15 mouse cellular contexts compared by ENCODE assay signal in genomic region chr13:63247041-63247440, GRCm38 (mm10).
DNase-seq lines count a peak whose midpoint lies in the region; ATAC-seq and TF ChIP-seq lines count a peak whose summit lies in the region.
"Had no signal": no experiment of that assay in that cellular context is flagged by ENCODE, and none has a peak within 500 bp of the region (broad histone marks: within the 10 kb centered on the region; RNA-seq: fewer than 3 reads in every experiment).

No protein-coding gene starts in this region.

- no peak for DNase-seq in heart, embryonic 10.5 days (ENCODE audit: low spot score)
- no peak for DNase-seq in heart, adult 8-10 months (ENCODE audit: low spot score)
- no peak for DNase-seq in kidney, postnatal 14 days
- no peak for DNase-seq in CH12.LX (ENCODE audit: extremely low read depth)
- no peak for DNase-seq in thymus, postnatal 36 days
- no peak for DNase-seq in spleen, postnatal 10 days (ENCODE audit: low spot score in 2 of 2)
- DNase-seq: adrenal gland, postnatal 10 days; forebrain, postnatal 0 days; gastrocnemius, postnatal 25 days; liver; lung, postnatal 14 days; retina, postnatal 1 day had no signal

- no peaks in the 10 kb centered on the region for H3K27me3 ChIP-seq in heart, embryonic 10.5 days (ENCODE audit: insufficient read depth, poor library complexity, severe bottlenecking)
- no peaks in the 10 kb centered on the region for H3K27me3 ChIP-seq in kidney, embryonic 16.5 days (ENCODE audit: insufficient read depth, low read length)
- no peaks in the 10 kb centered on the region for H3K27me3 ChIP-seq in CH12.LX (replicated peaks)
- no peaks in the 10 kb centered on the region for H3K27me3 ChIP-seq in embryonic facial prominence, embryonic 15.5 days

- H3K4me3 ChIP-seq in heart, embryonic 10.5 days = no peak overlapping the region
- H3K4me3 ChIP-seq in kidney, embryonic 16.5 days (ENCODE audit: low read length) = no peak overlapping the region
- no peak overlapping the region for H3K4me3 ChIP-seq in CH12.LX (replicated peaks in 1 of 3; ENCODE audit: low read depth in 2 of 3, low read length in 2 of 3, poor library complexity in 1 of 3)
- peak overlapping the region; percentile 7; the same call in 1 of the 2 replicates for H3K4me3 ChIP-seq in embryonic facial prominence, embryonic 15.5 days (replicated peaks)

- H3K79me2 ChIP-seq in CH12.LX (replicated peaks; ENCODE audit: control insufficient read depth, extremely low read depth, insufficient read depth, poor library complexity, severe bottlenecking) = peaks cover 7% of the 10 kb centered on the region

- no peak overlapping the region for H3K9ac ChIP-seq in kidney, embryonic 16.5 days (replicated peaks; ENCODE audit: low read length)
- peak overlapping the region; percentile 10 for H3K9ac ChIP-seq in CH12.LX (ENCODE audit: insufficient read depth, low read depth)
- H3K9ac ChIP-seq in embryonic facial prominence, embryonic 15.5 days = no peak overlapping the region
- H3K9ac ChIP-seq: forebrain, postnatal 0 days had no signal

- H3K4me1 ChIP-seq in heart, embryonic 10.5 days = peaks cover 73% of the 10 kb centered on the region
- peaks cover 91% of the 10 kb centered on the region for H3K4me1 ChIP-seq in kidney, embryonic 16.5 days (ENCODE audit: insufficient read depth, low read length)
- peaks cover 24 to 66% of the 10 kb centered on the region in 2 experiments for H3K4me1 ChIP-seq in CH12.LX (ENCODE audit: control insufficient read depth in 1 of 2, insufficient read depth in 2 of 2)
- H3K4me1 ChIP-seq in embryonic facial prominence, embryonic 15.5 days = peaks cover 80% of the 10 kb centered on the region

- no peaks in the 10 kb centered on the region for H3K9me3 ChIP-seq in heart, embryonic 10.5 days
- H3K9me3 ChIP-seq in kidney, embryonic 16.5 days (ENCODE audit: low read length) = no peaks in the 10 kb centered on the region
- H3K9me3 ChIP-seq in CH12.LX (replicated peaks; ENCODE audit: low read length) = no peaks in the 10 kb centered on the region
- H3K9me3 ChIP-seq in embryonic facial prominence, embryonic 15.5 days (replicated peaks) = no peaks in the 10 kb centered on the region

- in situ Hi-C loops in CH12.LX (cut with MboI; ENCODE audit: low pct_ligation_motif_present, low pct_unique_long_range_greater_than_20kb, low sequenced_read_pairs) = no loop called here

- 70% methylated on average over 7 of the region's 7 CpGs for WGBS in heart, embryonic 10.5 days
- 28% methylated on average over 7 of the region's 7 CpGs for WGBS in kidney, embryonic 16.5 days
- WGBS in embryonic facial prominence, embryonic 15.5 days = 35% methylated on average over 7 of the region's 7 CpGs

- TF ChIP-seq EP300 in CH12.LX (IDR thresholded peaks at IDR 0.05; ENCODE audit: low read length) = no peak

- no peak for TF ChIP-seq CTCF in CH12.LX (conservative IDR thresholded peaks at IDR 0.05 in 1 of 2, IDR thresholded peaks at IDR 0.05 in 1 of 2; ENCODE audit: low read depth in 2 of 2, low read length in 2 of 2)

- H3K4me2 ChIP-seq in kidney, embryonic 16.5 days (replicated peaks; ENCODE audit: low read depth, low read length) = peak overlapping the region; percentile 36; the same call in 1 of the 2 replicates
- peak overlapping the region; percentile 81 for H3K4me2 ChIP-seq in CH12.LX (ENCODE audit: insufficient read depth, low read depth, poor library complexity, severe bottlenecking)
- H3K4me2 ChIP-seq in embryonic facial prominence, embryonic 15.5 days (replicated peaks) = peak overlapping the region; percentile 56
- H3K4me2 ChIP-seq: midbrain, embryonic 11.5 days had no signal

- no peak for ATAC-seq in kidney, embryonic 16.5 days (ENCODE audit: low FRiP score, low TSS enrichment)
- no peak for ATAC-seq in embryonic facial prominence, embryonic 15.5 days (ENCODE audit: insufficient number of reproducible peaks, low FRiP score, low TSS enrichment, low read depth)
- ATAC-seq: forebrain, postnatal 0 days had no signal

- peak overlapping the region; percentile 72; the same call in 1 of the 2 replicates for H3K27ac ChIP-seq in heart, embryonic 10.5 days
- H3K27ac ChIP-seq in kidney, embryonic 16.5 days (ENCODE audit: low read length) = peak overlapping the region; percentile 43; the same call in 1 of the 2 replicates
- no peak overlapping the region for H3K27ac ChIP-seq in CH12.LX (ENCODE audit: insufficient read depth, low read depth)
- peak overlapping the region; percentile 88 for H3K27ac ChIP-seq in embryonic facial prominence, embryonic 15.5 days (replicated peaks)

- TF ChIP-seq RAD21 in CH12.LX (IDR thresholded peaks at IDR 0.05; ENCODE audit: low read depth, low read length) = no peak

- dilution Hi-C loops in CH12.LX (cut with MboI; ENCODE audit: extremely low pct_ligation_motif_present, extremely low pct_unique_long_range_greater_than_20kb, low sequenced_read_pairs) = no loop called here

- peaks cover 9% of the 10 kb centered on the region; the same call in 1 of the 2 replicates for H3K36me3 ChIP-seq in heart, embryonic 10.5 days
- H3K36me3 ChIP-seq in kidney, embryonic 16.5 days (ENCODE audit: insufficient read depth, low read length) = peaks cover 7% of the 10 kb centered on the region; the same call in 1 of the 2 replicates
- H3K36me3 ChIP-seq in CH12.LX (replicated peaks in 1 of 2; ENCODE audit: control insufficient read depth in 1 of 2, insufficient read depth in 1 of 2, low read length in 1 of 2) = peaks cover 4 to 41% of the 10 kb centered on the region in 2 experiments
- H3K36me3 ChIP-seq in embryonic facial prominence, embryonic 15.5 days = no peaks in the 10 kb centered on the region

- TF ChIP-seq POLR2A in CH12.LX (IDR thresholded peaks at IDR 0.05; ENCODE audit: low read depth, low read length) = no peak

TF ChIP-seq in CH12.LX, 34 proteins besides CTCF, POLR2A, EP300 and RAD21:
- TF ChIP-seq MYC (IDR thresholded peaks at IDR 0.05; ENCODE audit: low read depth, low read length) = no peak
- TF ChIP-seq JUN (IDR thresholded peaks at IDR 0.05; ENCODE audit: insufficient read depth, low read depth, low read length) = no peak
- TF ChIP-seq PAX5 (IDR thresholded peaks at IDR 0.05; ENCODE audit: low read length) = no peak
- no peak for TF ChIP-seq MEF2A (IDR thresholded peaks at IDR 0.05; ENCODE audit: borderline replicate concordance, low read depth, low read length)
- no peak for TF ChIP-seq MXI1 (IDR thresholded peaks at IDR 0.05; ENCODE audit: low read depth, low read length)
- peak; percentile 33; the same call in 1 of the 2 replicates for TF ChIP-seq CHD2 (IDR thresholded peaks at IDR 0.05; ENCODE audit: low read length)
- no peak for TF ChIP-seq E2F4 (IDR thresholded peaks at IDR 0.05; ENCODE audit: insufficient replicate concordance, low read depth, low read length)
- TF ChIP-seq UBTF (IDR thresholded peaks at IDR 0.05; ENCODE audit: low read depth, low read length) = no peak
